Mouse (Mus musculus) lung, embryonic 15.5 days (tissue): ENCODE measurements around the gene Gm853. TPM values are rescaled to one million over a fixed set of nuclear protein-coding genes. Genes with fewer than 3 reads are reported as not detected.
A peak's percentile ranks its signal among the peaks of the same experiment; 100 is the strongest.

Source experiments
- ATAC-seq: fragments of 200-750 bp; cut with Nextera tagmentation; 2 replicates; pipeline ENCODE4 v1.8.0; 2017; ENCODE audit warnings: moderate number of reproducible peaks, borderline replicate concordance; ENCODE audit not compliant: low FRiP score, low TSS enrichment; ENCODE audit errors: extremely low read depth
- H3K27ac ChIP-seq: fragments of 300-500 bp; sonication (generic); 2 replicates; pipeline ENCODE4 v1.5.1; 2015; ENCODE audit warnings: moderate library complexity, mild to moderate bottlenecking, inconsistent platforms
- H3K27me3 ChIP-seq: fragments of 300-500 bp; sonication (generic); 2 replicates; pipeline ENCODE4 v1.6.1; 2015; ENCODE audit warnings: inconsistent platforms
- H3K36me3 ChIP-seq: fragments of 300-500 bp; sonication (generic); 2 replicates; pipeline ENCODE4 v1.6.1; 2015; ENCODE audit warnings: inconsistent platforms
- H3K4me1 ChIP-seq: fragments of 300-500 bp; sonication (generic); 2 replicates; pipeline ENCODE4 v1.6.1; 2015; ENCODE audit warnings: inconsistent platforms
- H3K4me2 ChIP-seq: fragments of 300-500 bp; sonication (generic); 2 replicates; pipeline ENCODE4 v1.6.1; 2015; ENCODE audit warnings: inconsistent platforms, mild to moderate bottlenecking, moderate library complexity
- H3K4me3 ChIP-seq: fragments of 300-500 bp; sonication (generic); 2 replicates; pipeline ENCODE4 v1.5.1; 2015; ENCODE audit warnings: mild to moderate bottlenecking, inconsistent platforms
- H3K9ac ChIP-seq: fragments of 300-500 bp; sonication (generic); 2 replicates; pipeline ENCODE4 v1.6.1; 2015; ENCODE audit warnings: inconsistent platforms
- H3K9me3 ChIP-seq: fragments of 300-500 bp; sonication (generic); 2 replicates; pipeline ENCODE4 v1.6.1; 2016; ENCODE audit warnings: inconsistent platforms
- WGBS: fragments of 180-500 bp; shearing (Covaris S2); methylation state at CpG from one replicate; pipeline ENCODE4 v1.1.7; 2015; 5-methylcytosine and 5-hydroxymethylcytosine counted together
- polyA plus RNA-seq: library from polyadenylated mRNA; unstranded; fragments of >200 nt; fragmentation: Nextera tagmentation; extraction: Ambion mirVana; gene quantifications from 2 replicates; pipeline ENCODE4 v1.2.1, GENCODE M21; 2015

Gene Gm853
- polyA plus RNA-seq, 1 experiment from 2014 or later = not detected

GRCm38 (mm10) chr4:130163391-130163861 lies 58.8 kb downstream of the Gm853 start:
- Histone ChIP-seq H3K36me3 (no peaks in the 10 kb centered on the region), H3K4me3 (peak overlapping the region; percentile 19), H3K27me3 (no peaks in the 10 kb centered on the region), H3K27ac (peak overlapping the region; percentile 80), H3K9me3 (no peaks in the 10 kb centered on the region), H3K4me1 (peaks cover 53% of the 10 kb centered on the region), H3K4me2 (peak overlapping the region; percentile 54), H3K9ac (peak overlapping the region; percentile 46)
- whole genome bisulfite sequencing = 4% methylated on average over 20 of the region's 20 CpGs
- ATAC-seq = no peak

DNA sequence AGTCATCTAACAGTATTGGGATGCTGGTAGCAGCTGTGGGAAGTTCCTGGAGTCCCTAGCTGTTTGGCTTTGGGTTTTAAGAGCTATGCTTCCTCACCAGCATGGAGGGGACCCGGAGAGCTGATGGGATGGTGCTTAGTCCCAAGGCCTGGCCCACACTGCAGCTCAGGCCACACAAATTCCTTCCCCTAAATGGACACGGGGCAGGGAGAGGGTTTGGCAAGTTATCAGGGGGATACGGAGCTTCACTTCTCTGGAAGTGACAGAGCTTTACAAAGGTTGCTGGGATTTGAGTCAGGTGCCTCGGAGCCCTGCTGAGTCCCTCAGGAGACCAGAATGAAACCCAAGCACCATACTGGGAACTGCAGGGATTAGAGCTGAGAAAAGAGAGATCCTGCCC lies 60.9 kb downstream of the Gm853 start:
- WGBS = 43% methylated on average over 4 of the region's 4 CpGs
- ATAC-seq = no peak
- Histone ChIP-seq H3K27ac (no peak overlapping the region), H3K9ac (no peak overlapping the region), H3K4me2 (no peak overlapping the region), H3K4me3 (no peak overlapping the region), H3K36me3 (no peaks in the 10 kb centered on the region), H3K27me3 (no peaks in the 10 kb centered on the region), H3K4me1 (peaks cover 32% of the 10 kb centered on the region), H3K9me3 (no peaks in the 10 kb centered on the region)

Other genes starting within 250 kb of the Gm853 start
- 1.6 and 1.8 TPM in 2 replicates for gene Adgrb2, start 237.5 kb downstream of the Gm853 start, polyA plus RNA-seq
- 66.3 and 74.6 TPM in 2 replicates for gene Col16a1, start 174.6 kb downstream of the Gm853 start, polyA plus RNA-seq
- gene Pef1, start 119.8 kb downstream of the Gm853 start, polyA plus RNA-seq = 75.0 and 76.5 TPM in 2 replicates
- 0.28 and 0.50 TPM in 2 replicates for gene Hcrtr1, start 83.0 kb downstream of the Gm853 start, polyA plus RNA-seq
- 52.4 and 57.5 TPM in 2 replicates for gene Tinagl1, start 47.3 kb downstream of the Gm853 start, polyA plus RNA-seq
- gene Serinc2, start 56.8 kb upstream of the Gm853 start, polyA plus RNA-seq = 19.0 and 20.0 TPM in 2 replicates
- 39.5 and 51.4 TPM in 2 replicates for gene Fabp3, start 86.2 kb upstream of the Gm853 start, polyA plus RNA-seq
- gene Gm10570, start 86.3 kb upstream of the Gm853 start, polyA plus RNA-seq = 0.47 TPM in 1 of 2 replicates, not detected in the other
- gene Zcchc17, start 137.5 kb upstream of the Gm853 start, polyA plus RNA-seq = 64.4 and 71.3 TPM in 2 replicates
- gene Snrnp40, start 137.7 kb upstream of the Gm853 start, polyA plus RNA-seq = 172 and 183 TPM in 2 replicates